Mouse (Mus musculus) kidney, embryonic 15.5 days (tissue): Measurements from ENCODE around the gene Fkbp11. TPM values are rescaled to one million over a fixed set of nuclear protein-coding genes. Genes with fewer than 3 reads are reported as not detected.

Experiments used
- ATAC-seq: fragments of 200-750 bp; cut with Nextera tagmentation; replicated peaks from 2 replicates; pipeline ENCODE4 v1.8.0; 2017; ENCODE audit warnings: moderate TSS enrichment; ENCODE audit not compliant: low FRiP score
- H3K27ac ChIP-seq: fragments of 300-500 bp; sonication (generic); 2 replicates; pipeline ENCODE4 v1.5.1; 2015; ENCODE audit warnings: mild to moderate bottlenecking, inconsistent platforms
- H3K27me3 ChIP-seq: fragments of 300-500 bp; sonication (generic); 2 replicates; pipeline ENCODE4 v1.6.1; 2015; ENCODE audit warnings: inconsistent platforms
- H3K36me3 ChIP-seq: fragments of 300-500 bp; sonication (generic); 2 replicates; pipeline ENCODE4 v1.6.1; 2015; ENCODE audit warnings: inconsistent platforms
- H3K4me1 ChIP-seq: fragments of 300-500 bp; sonication (generic); 2 replicates; pipeline ENCODE4 v1.6.1; 2015; ENCODE audit warnings: inconsistent platforms
- H3K4me2 ChIP-seq: fragments of 300-500 bp; sonication (generic); 2 replicates; pipeline ENCODE4 v1.6.1; 2015; ENCODE audit warnings: moderate library complexity, mild to moderate bottlenecking, inconsistent platforms
- H3K4me3 ChIP-seq: fragments of 300-500 bp; sonication (generic); replicated peaks from 2 replicates; pipeline ENCODE4 v1.5.1; 2015; ENCODE audit warnings: mild to moderate bottlenecking, inconsistent platforms
- H3K9ac ChIP-seq: fragments of 300-500 bp; sonication (generic); 2 replicates; pipeline ENCODE4 v1.6.1; 2015; ENCODE audit warnings: mild to moderate bottlenecking, inconsistent platforms
- H3K9me3 ChIP-seq: fragments of 300-500 bp; sonication (generic); replicated peaks from 2 replicates; pipeline ENCODE4 v1.6.1; 2016; ENCODE audit warnings: inconsistent platforms
- WGBS: fragments of 180-500 bp; shearing (Covaris S2); methylation state at CpG from one replicate; pipeline ENCODE4 v1.1.7; 2015; ENCODE audit warnings: mixed read lengths; 5-methylcytosine and 5-hydroxymethylcytosine counted together
- polyA plus RNA-seq: library from polyadenylated mRNA; unstranded; fragments of >200 nt; fragmentation: Nextera tagmentation; extraction: Ambion mirVana; gene quantifications from 2 replicates; pipeline ENCODE4 v1.2.1, GENCODE M21; 2015

The Fkbp11 gene
- polyA plus RNA-seq, 1 experiment from 2014 or later = 40.5 TPM

- Histone ChIP-seq H3K4me1 (peaks cover 2% of the 10 kb centered on the region; the same call in 1 of the 2 replicates), H3K4me3 (no peak overlapping the region), H3K9ac (no peak overlapping the region), H3K36me3 (no peaks in the 10 kb centered on the region), H3K4me2 (no peak overlapping the region), H3K9me3 (no peaks in the 10 kb centered on the region), H3K27ac (no peak overlapping the region), H3K27me3 (peaks cover 21% of the 10 kb centered on the region)
- ATAC-seq = no peak
- 67% methylated on average over 3 of the region's 3 CpGs for whole genome bisulfite sequencing
Measured at GRCm38 (mm10) chr15:98685926-98686325, 42.1 kb downstream of the Fkbp11 start.

DNA sequence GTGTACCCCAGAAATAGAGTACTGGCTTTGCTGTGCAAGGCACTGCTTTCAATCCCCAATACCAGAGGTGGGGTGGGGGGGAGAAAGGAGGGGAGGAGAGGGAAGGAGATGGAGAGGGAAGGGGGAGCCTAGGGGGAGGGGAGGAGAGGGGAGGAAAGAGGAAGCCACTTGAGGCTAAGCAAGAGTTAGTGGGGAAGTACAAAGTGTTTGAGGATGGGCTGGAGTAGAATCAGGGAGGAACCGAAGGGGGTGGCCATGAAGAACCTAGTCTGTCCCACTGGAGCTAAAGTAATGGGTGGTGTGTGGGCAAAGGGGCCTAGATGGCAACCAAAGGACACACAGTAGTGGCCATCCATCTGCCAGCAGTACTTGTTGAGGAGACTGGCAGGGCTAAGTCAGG is 44.3 kb downstream of the Fkbp11 start:
- 95% methylated on average over 1 of the region's 1 CpGs for WGBS
- H3K9me3 ChIP-seq = no peaks in the 10 kb centered on the region
- 0 out of 2 replicates have a peak, but pooled peaks cover 2% of the 10 kb centered on the region for H3K4me1 ChIP-seq
- no peak overlapping the region for H3K4me2 ChIP-seq
- H3K4me3 ChIP-seq = no peak overlapping the region
- H3K9ac ChIP-seq = no peak overlapping the region
- H3K36me3 ChIP-seq = no peaks in the 10 kb centered on the region
- no peak overlapping the region for H3K27ac ChIP-seq
- H3K27me3 ChIP-seq = peaks cover 33% of the 10 kb centered on the region
- no peak for ATAC-seq

DNA sequence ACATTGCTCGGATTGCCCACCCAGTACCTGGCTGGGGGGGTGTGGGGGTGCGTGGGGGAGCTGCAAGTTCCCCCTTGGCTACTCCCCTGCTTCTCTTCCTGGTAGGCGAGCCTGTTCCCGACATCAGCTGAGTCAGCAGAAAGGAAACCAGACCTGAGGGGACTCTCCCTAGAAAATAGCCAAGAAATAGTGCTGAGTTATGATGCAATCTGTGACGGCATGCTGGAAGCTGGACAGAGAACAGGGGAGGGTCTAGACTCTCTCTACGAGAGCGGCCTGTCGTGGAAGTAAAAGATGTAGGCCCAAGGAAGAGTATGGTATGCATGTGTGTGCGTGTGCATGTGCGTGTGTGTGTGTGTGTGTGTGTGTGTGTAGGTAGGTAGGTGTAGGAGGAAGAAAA is 44.8 kb downstream of the Fkbp11 start:
- Histone ChIP-seq H3K9ac (no peak overlapping the region), H3K36me3 (no peaks in the 10 kb centered on the region), H3K4me2 (no peak overlapping the region), H3K9me3 (no peaks in the 10 kb centered on the region), H3K27me3 (peaks cover 36% of the 10 kb centered on the region), H3K4me3 (no peak overlapping the region), H3K4me1 (0 out of 2 replicates have a peak, but pooled peaks cover 2% of the 10 kb centered on the region), H3K27ac (no peak overlapping the region)
- ATAC-seq = no peak
- 50% methylated on average over 10 of the region's 10 CpGs for WGBS

DNA sequence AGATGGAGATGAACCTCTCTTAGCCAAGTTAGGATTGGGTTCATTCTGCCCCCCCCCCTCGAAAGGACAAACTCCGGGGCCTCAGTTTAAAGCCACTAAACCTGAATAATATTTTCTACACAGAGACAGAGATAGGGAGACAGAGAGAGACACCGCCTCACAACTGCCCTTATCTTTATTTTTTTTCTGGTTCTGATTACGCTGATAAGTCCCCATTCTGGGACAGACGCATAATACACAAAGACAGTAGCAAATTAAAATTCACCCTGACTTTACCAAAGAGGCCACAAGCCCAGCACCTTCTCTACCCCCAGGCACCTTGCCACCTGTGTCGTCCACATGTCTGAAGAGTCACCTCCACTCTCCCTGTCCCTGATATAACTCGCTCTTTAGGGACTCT is 46.4 kb downstream of the Fkbp11 start:
- H3K4me2 ChIP-seq = no peak overlapping the region
- H3K4me1 ChIP-seq = peaks cover 11% of the 10 kb centered on the region
- H3K4me3 ChIP-seq = no peak overlapping the region
- no peak overlapping the region for H3K9ac ChIP-seq
- no peak overlapping the region for H3K27ac ChIP-seq
- WGBS = 75% methylated on average over 7 of the region's 7 CpGs
- H3K36me3 ChIP-seq = no peaks in the 10 kb centered on the region
- peaks cover 39% of the 10 kb centered on the region for H3K27me3 ChIP-seq
- no peaks in the 10 kb centered on the region for H3K9me3 ChIP-seq
- ATAC-seq = no peak

DNA sequence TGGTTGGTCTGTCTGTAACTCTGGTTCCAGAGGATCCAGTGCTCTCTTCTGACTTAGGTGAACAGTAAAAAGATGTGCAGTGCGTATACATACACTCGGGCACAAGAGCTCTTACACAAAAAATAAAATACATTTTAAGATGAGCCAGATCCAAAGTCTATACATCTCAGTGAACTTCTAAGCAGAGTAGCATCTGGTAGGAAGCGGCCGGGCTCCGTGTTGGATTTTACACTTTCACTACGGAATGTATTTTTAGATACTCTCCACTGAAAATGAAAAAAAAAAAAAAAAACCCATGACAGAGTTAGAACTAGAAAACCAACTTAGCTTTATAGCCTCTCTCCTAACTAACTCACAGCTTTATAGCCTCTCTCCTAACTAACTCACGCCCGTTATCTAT is 47.3 kb downstream of the Fkbp11 start:
- peaks cover 48% of the 10 kb centered on the region for H3K27me3 ChIP-seq
- H3K9ac ChIP-seq = no peak overlapping the region
- no peak overlapping the region for H3K4me2 ChIP-seq
- no peak overlapping the region for H3K4me3 ChIP-seq
- WGBS = 86% methylated on average over 8 of the region's 8 CpGs
- ATAC-seq = no peak
- no peaks in the 10 kb centered on the region for H3K36me3 ChIP-seq
- H3K4me1 ChIP-seq = peaks cover 21% of the 10 kb centered on the region
- H3K9me3 ChIP-seq = no peaks in the 10 kb centered on the region
- H3K27ac ChIP-seq = no peak overlapping the region

DNA sequence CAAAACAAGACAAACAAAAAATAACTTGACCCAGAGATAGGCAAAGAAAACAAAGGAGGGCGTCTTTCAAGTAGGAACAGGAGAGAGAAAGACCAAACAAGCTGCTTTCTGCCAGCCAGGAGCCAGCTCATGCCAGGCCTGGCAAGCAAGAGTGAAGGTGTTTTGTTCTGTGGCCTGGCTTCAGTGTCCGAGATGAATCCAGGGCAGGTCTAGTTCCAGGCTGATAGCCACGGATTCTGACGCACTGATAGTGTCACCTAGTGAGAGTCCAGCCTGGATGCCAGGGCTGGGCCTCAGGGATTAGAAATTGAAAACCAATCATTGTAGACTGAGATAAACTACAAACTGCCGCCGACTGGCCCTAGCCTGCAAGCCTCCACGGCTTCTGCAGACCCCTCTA is 50.0 kb downstream of the Fkbp11 start:
- Histone ChIP-seq H3K9me3 (no peaks in the 10 kb centered on the region), H3K4me2 (no peak overlapping the region), H3K4me1 (peaks cover 34% of the 10 kb centered on the region), H3K27ac (no peak overlapping the region), H3K9ac (no peak overlapping the region), H3K27me3 (peaks cover 72% of the 10 kb centered on the region), H3K36me3 (no peaks in the 10 kb centered on the region), H3K4me3 (no peak overlapping the region)
- WGBS = 67% methylated on average over 7 of the region's 7 CpGs
- ATAC-seq = no peak

DNA sequence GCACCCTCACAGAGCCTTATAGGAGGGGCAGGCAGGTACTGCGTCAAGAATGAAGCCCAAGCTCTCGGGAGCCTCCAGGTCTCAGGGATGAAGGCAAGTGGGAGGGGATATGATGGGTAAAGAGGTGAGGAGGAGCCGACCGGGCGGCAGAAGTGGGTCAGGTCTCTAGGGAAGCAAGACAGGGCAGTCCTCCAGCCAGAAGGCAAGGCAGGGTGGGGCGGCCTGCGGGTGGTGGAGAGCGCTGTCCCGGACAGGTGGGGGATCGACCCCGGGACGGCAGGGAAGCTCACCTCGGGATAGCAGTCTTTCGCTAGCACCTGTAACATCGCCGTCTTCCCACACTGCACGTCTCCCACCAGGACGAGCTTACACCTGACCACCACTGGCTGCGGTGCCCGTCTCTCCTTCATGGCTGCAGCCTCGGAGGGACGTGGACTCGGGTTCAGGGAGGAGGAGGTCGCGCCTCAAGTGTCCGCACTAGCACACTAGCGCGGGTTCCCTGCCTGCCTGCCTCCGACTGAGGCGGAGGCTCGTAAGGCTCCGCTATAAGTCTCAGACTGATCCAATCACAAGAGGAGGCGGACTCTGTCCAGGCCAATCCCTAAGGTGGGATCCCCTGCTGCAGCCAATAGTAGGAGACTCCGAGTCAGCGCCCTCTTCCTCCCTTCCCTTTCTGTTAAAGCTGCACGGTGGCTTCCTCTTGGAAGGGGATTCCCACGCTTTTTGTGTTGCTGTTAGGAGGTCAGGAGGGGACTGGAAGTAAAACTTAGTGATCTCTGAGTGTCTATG is 50.9 kb downstream of the Fkbp11 start, which contains the start of gene Rnd1:
Gene Rnd1 (minus strand): TSS at position 522 of the 789 bp plus-strand sequence.
- ATAC-seq = peak; percentile 96
- H3K9ac ChIP-seq = no peak within 1 kb of the TSS

DNA sequence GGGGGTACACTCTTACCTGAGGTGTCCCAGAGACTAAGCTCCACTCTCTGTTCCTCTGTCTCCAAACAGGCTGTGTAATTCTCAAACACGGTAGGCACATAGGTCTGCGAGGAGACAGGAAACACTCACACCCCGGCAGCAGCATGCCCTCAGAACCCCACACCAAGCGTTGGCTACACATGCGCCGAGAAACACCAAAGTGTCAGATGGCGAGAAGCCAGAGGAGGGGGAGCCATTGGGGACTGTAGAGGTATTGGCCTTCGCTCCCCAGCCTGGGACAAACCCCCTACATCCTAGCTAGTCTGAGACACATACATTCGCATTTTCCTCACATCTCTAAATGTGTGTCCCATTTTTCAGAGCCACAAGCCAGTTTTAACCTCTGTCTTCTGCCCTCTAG is 51.5 kb downstream of the Fkbp11 start:
- WGBS = 2% methylated on average over 9 of the region's 9 CpGs

More for the DNA sequence above, 50.9 kb downstream of the Fkbp11 start, which contains the start of gene Rnd1:
- H3K4me2 ChIP-seq = peak within 1 kb of the TSS; percentile 70
- WGBS = under 1% methylated on average over 36 of the region's 37 CpGs
- no peak within 1 kb of the TSS for H3K27ac ChIP-seq
- H3K27me3 ChIP-seq = peaks cover 73% of the 10 kb centered on the region
- no peaks in the 10 kb centered on the region for H3K36me3 ChIP-seq
- H3K9me3 ChIP-seq = no peaks in the 10 kb centered on the region
- H3K4me3 ChIP-seq = peak within 1 kb of the TSS; percentile 38
- H3K4me1 ChIP-seq = peaks cover 34% of the 10 kb centered on the region

DNA sequence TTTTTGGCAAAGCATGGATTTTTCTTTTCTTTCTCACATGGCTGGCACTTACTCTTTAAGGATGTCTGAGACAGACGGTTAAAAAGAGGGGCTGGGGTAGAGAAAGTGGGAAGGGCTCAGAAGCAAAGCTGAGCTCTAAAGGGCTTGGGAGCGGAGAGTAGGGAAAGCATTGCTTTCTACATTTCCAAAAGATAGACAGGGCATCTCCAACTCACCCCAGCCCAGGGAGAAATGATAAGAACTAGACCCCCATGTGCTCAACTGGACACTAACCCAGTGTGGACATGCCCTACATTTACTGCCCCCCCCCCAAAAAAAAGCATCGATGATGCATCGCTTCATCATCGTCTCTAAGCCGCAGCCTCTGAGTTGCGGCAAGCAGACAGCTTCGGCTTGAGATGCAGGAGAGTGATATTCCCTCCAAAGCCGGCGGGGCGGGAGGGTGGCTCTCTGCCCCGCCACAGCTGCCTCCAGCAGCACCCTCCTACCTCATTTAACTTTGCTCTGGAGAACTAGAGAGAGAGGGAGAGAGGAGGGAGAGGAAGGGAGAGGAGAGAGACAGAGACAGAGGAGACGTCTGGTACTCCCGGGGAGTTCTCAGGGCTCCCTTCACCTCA is 52.3 kb downstream of the Fkbp11 start:
- H3K36me3 ChIP-seq = no peaks in the 10 kb centered on the region
- H3K4me3 ChIP-seq = peak overlapping the region; percentile 38
- no peaks in the 10 kb centered on the region for H3K9me3 ChIP-seq
- H3K27me3 ChIP-seq = peaks cover 60% of the 10 kb centered on the region
- WGBS = 3% methylated on average over 14 of the region's 14 CpGs
- H3K4me2 ChIP-seq = peak overlapping the region; percentile 70
- ATAC-seq = no peak
- H3K9ac ChIP-seq = no peak overlapping the region
- H3K4me1 ChIP-seq = peaks cover 34% of the 10 kb centered on the region
- H3K27ac ChIP-seq = no peak overlapping the region

More for the DNA sequence above, 51.5 kb downstream of the Fkbp11 start:
- no peaks in the 10 kb centered on the region for H3K36me3 ChIP-seq
- peak overlapping the region; percentile 38 for H3K4me3 ChIP-seq
- no peak overlapping the region for H3K27ac ChIP-seq
- peaks cover 67% of the 10 kb centered on the region for H3K27me3 ChIP-seq
- no peak overlapping the region for H3K9ac ChIP-seq
- peaks cover 34% of the 10 kb centered on the region for H3K4me1 ChIP-seq
- H3K9me3 ChIP-seq = no peaks in the 10 kb centered on the region
- H3K4me2 ChIP-seq = peak overlapping the region; percentile 70
- ATAC-seq = no peak

GRCm38 (mm10) chr15:98674994-98675545 is 52.9 kb downstream of the Fkbp11 start:
- H3K27ac ChIP-seq = no peak overlapping the region
- peaks cover 63% of the 10 kb centered on the region for H3K27me3 ChIP-seq
- no peaks in the 10 kb centered on the region for H3K36me3 ChIP-seq
- H3K9ac ChIP-seq = no peak overlapping the region
- WGBS = 9% methylated on average over 11 of the region's 11 CpGs
- H3K4me2 ChIP-seq = peak overlapping the region; percentile 70
- peaks cover 34% of the 10 kb centered on the region for H3K4me1 ChIP-seq
- no peak for ATAC-seq
- H3K9me3 ChIP-seq = no peaks in the 10 kb centered on the region
- peak overlapping the region; percentile 38 for H3K4me3 ChIP-seq
